Mouse (Mus musculus): ENCODE measurements at regions not wholly inside any gene's neighbourhood (a gene's known extent, or its start where the extent isn't known, plus 50 kb on each side); places are given as distances from the start of the nearest gene placed in this dataset.

DNA sequence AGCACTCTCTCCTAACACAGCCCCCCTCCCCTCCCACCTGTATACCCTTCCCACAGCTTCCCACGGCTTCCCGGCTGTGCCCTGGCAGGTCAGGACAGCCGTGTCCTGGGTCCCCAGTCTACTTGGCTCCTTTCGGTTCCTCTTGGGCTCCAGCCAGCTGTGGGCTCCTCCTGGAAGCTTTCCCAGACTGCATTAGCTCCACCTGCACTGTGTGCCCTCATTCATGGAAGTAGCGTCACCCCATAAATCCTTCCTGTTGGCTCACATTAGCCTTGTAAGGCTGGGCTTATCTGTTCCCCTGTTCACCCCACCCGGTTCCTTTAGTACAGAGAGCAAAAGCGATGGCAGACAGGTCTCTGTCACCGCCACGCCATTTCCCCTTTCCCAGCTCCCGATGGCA, 188.7 kb downstream of the Cdc5l start:
- no peak for DNase-seq (ENCODE audit: extremely low spot score in 1 of 2, low spot score in 1 of 2)

DNA sequence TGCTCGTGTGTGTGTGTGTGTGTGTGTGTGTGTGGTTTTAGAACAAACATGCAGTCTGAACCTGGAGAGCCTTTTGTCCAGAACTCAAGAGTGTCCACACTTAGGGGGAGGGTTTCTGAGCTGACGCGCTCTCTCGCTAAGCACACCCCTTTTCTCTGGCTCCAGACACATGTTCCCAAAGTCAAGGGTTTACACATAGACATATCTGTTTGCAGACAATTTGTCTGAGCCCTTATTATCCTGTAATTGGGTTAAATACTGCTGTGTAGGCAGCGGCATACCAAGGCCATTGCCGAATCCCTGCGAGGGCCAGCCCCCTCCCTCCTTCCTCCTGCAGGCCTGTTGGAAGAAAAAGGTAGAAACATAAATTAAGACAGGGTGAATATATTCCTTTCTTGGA, 190.4 kb downstream of the Cdc5l start:
- DNase-seq (ENCODE audit: extremely low spot score in 1 of 2, low spot score in 1 of 2), result no peak

- peak in 1 of 2 experiments; percentile 71 for DNase-seq (ENCODE audit: extremely low spot score in 1 of 2, low spot score in 1 of 2)
Measured at GRCm38 (mm10) chr17:45242076-45242475, 191.5 kb downstream of the Cdc5l start.

DNA sequence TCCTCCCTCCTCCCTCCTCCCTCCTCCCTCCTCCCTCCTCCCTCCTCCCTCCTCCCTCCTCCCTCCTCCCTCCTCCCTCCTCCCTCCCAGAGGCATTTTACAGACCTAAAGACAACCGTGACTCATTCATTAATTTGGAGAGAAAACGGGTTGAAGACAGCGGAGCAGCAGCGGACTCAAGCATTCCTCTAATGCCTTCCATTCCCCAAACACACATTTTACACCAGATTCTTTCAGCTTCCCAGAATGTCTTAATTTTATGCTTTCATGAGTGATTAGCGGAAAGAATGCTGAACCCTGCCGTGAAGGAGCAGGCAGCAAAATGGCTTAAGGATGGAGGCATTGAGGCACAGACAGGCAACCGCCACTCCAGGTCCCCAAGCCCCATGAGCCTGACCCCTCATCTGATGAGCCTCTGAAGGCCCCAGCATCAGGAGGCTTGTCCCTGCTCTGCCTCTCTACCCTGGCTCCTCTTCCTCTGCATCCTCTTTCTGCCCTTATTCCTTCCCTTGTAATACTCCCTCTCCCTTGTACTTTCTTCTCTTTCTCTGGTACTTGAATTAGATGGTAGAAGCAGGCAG, 192.5 kb downstream of the Cdc5l start:
- DNase-seq (ENCODE audit: extremely low spot score in 1 of 2, low spot score in 1 of 2), result no peak

DNA sequence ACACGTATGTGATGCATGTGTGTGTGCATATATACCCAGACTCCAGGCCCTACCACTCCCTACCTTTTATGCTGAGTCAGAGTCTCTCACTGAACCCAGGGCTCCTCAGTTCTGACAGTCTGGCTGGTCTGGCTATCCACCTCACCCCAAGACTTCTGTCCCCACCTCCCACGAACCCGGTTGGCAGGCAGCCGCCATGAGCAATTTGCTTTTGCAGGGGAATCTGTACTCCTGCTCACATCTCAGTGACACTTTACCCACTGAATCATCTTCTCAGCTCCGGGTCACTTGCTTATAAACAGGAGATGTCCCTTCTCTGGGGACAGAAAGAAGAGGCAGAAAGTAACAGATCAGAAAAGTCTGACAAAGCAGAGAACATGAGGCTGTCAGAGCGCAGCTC, 193.0 kb downstream of the Cdc5l start:
- DNase-seq (ENCODE audit: extremely low spot score in 1 of 2, low spot score in 1 of 2), result peak in 1 of 2 experiments; percentile 23

- no peak for DNase-seq (ENCODE audit: extremely low spot score in 1 of 2, low spot score in 1 of 2)
Measured at GRCm38 (mm10) chr17:45237246-45237645, 196.3 kb downstream of the Cdc5l start.

DNA sequence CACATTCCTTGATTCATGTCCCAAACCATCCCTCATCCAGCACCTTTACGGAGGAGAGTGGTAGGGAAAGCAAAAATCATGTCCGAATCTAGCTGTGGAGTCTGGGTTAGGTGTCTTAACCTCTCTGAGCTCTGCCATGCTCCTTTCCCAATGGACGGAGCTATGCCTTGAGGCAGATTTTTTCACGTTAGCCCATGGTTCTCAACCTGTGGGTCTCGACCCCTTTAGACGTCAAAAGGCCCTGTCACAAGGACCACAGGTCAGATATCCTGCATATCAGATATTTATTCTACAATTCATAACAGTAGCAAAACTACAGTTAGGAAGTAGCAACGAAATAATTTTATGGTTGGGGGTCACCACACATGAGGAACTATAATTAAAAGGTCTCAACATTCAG, 198.1 kb downstream of the Cdc5l start:
- DNase-seq (ENCODE audit: extremely low spot score in 1 of 2, low spot score in 1 of 2), result no peak

- no peak for DNase-seq (ENCODE audit: extremely low spot score in 1 of 2, low spot score in 1 of 2)
Measured at GRCm38 (mm10) chr17:45232874-45233273, 200.7 kb downstream of the Cdc5l start.

DNA sequence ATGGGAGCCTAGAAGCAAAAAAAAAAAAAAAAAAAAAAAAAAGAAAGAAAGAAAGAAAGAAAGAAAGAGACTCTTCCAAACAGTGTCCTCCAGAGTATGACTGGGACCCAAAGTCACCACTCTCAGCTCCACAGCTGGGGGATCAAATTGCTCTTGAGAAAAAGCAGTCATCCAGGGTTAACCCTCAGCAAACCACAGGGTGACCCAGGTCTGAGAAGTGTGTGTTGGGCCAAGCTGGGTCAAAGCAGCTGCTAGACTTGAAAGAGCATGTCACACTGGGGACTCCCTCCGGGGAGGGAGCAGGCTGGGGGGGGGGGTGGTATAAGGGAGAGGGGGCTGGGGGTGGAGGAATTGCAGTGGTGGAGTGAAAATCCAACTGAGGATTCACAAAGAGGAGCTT, 206.3 kb downstream of the Cdc5l start:
- DNase-seq (ENCODE audit: extremely low spot score in 1 of 2, low spot score in 1 of 2), result no peak

DNA sequence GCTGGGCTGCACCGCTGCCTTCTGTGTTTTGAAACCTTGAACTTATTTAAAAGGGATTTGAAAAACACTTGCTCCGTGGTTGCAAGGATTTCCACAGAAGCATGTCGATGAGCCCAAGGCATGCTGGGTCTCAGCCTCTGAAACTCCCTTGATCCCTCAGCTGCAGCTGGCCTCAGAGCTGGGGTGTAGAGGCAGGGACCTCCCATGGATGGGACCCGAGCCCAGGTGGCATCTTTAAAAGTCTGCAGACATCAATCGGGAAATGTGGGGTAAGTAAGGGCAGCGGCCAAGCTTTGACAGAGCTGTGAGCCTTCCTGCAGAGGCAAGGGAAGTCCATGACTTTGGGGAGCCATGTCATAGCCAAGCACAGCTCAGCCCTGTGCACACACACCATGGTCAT, 207.1 kb downstream of the Cdc5l start:
- DNase-seq (ENCODE audit: extremely low spot score in 1 of 2, low spot score in 1 of 2), result no peak

DNA sequence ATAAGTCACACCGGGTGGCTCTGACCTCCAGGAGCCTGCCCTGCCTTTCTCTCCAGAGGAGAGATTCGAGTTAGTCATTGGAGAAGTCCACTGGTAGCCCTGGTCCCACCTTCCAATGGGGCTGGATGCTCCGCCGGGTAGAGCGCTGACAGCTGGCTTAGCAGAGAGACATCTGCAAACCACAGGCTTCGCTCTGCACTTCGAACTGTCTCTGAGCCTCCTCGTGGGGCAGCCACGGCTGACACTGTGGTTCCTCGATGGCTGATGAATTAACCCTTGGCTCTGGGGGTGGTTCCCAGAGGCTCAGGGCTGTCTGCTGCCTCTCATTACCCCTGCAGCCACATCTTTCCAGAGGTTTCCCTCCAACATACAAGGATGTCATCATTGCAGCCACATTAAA, 211.9 kb downstream of the Cdc5l start:
- DNase-seq (ENCODE audit: extremely low spot score in 1 of 2, low spot score in 1 of 2), result no peak

GRCm38 (mm10) chr17:45217126-45217525, 216.4 kb downstream of the Cdc5l start:
- DNase-seq (ENCODE audit: extremely low spot score in 1 of 2, low spot score in 1 of 2), result no peak

GRCm38 (mm10) chr17:45215067-45216049, 218.2 kb downstream of the Cdc5l start:
- no peak for DNase-seq (ENCODE audit: extremely low spot score in 1 of 2, low spot score in 1 of 2)

DNA sequence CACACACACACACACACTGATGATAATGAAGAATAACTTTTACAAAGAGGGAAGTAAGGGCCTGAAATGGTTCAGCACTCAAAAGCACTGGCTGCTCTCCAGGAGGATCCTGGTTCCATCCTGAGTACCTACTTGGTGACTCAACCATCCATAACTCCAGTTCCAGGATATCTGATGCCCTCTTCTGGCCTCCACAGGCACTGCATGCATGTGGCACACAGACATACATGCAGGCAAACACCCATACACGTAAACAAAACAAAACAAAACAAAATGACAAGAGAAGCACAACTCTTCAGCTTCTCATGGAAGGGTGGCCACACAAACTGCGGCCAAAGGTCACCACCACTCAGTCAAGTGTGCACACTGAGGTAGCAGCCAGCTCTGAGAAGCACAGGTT, 222.6 kb downstream of the Cdc5l start:
- no peak for DNase-seq (ENCODE audit: extremely low spot score in 1 of 2, low spot score in 1 of 2)

DNA sequence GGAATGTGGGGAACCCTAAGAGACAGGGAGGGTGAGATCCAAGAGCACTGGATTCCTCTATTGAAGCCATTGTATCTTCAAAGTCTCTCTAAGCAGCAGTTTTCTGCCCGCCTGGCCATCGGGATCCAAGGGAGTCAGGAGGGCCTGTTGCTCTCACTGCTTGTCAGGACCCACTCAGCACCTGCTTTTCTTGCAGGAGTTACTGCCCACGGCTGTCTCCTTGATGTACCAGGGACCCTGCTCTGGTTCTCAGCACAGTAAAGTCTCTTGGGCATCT, 224.2 kb downstream of the Cdc5l start:
- no peak for DNase-seq (ENCODE audit: extremely low spot score in 1 of 2, low spot score in 1 of 2)

- DNase-seq (ENCODE audit: extremely low spot score in 1 of 2, low spot score in 1 of 2), result no peak
Measured at GRCm38 (mm10) chr17:45208596-45209386, 224.7 kb downstream of the Cdc5l start.

- no peak for DNase-seq (ENCODE audit: extremely low spot score in 1 of 2, low spot score in 1 of 2)
Measured at GRCm38 (mm10) chr17:45195779-45196178, 237.8 kb downstream of the Cdc5l start.

GRCm38 (mm10) chr17:45194786-45195281, 238.7 kb downstream of the Cdc5l start:
- DNase-seq (ENCODE audit: extremely low spot score in 1 of 2, low spot score in 1 of 2), result no peak

DNA sequence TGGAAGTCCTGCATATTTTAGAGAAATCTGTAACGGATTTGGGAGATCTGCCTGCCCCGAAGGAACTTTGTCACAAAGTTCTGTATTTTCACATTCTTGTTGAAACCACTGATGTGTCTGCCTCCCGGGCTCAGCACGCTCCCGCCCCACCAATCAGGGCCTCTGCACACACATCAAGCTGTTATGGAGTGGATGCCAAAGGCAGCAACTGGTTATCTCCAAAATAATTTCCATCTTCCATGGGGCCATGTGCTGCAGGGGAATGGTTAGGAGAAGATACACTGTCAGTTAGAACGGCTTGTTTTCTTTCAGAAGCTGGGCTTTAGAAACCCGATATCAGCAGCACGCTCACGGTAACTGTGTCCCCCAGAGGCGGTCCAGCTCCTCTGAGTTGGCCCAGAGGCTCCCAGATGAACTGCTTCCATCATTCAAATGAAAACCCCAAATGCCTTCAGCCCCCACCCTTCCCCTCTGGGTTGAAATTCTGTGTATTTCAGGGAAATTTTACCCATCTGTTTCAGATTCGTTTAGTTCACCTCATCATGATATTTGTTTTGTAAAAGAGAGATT, 240.0 kb downstream of the Cdc5l start:
- DNase-seq (ENCODE audit: extremely low spot score in 1 of 2, low spot score in 1 of 2), result no peak

DNA sequence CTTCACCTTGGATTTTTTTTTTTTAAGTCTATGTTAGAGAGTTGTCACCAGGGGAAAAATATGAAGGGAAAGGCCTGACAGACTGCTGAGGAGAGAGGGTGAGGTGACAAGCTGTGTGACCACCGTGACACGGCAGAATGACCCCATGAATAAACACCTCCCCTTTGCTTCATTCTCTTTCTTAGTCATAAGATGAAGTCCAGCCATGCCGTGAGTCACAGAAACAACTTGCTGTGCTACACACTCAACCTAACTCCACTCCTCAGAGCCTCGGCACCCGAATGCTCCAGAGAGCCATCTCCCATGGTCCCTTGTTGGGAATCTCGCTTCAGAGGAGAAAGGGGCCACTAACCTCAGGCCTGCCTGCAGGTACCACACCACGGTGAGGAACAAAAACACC, 246.1 kb downstream of the Cdc5l start:
- no peak for DNase-seq (ENCODE audit: extremely low spot score in 1 of 2, low spot score in 1 of 2)

DNA sequence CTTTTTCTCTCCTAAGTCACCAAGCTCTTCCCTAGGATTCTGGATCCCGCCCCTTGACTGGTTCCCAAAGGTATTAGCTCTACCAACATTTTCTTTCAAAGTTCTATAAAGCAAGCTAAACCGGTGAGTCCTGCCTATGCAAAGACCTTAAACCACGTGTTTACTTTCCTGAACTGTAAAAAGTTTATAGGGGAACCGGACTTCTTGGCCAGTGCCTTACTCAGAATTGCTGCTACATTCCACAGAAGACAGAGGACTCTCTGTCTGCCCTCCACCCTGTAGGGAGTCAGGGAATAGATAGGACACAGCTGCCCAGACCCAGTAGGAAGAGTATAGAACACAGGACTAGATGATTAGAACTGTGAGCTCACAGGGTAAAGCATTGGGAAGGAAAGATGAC, 257.2 kb downstream of the Cdc5l start:
- DNase-seq (ENCODE audit: extremely low spot score in 1 of 2, low spot score in 1 of 2), result no peak

Measured in frontal cortex, adult 2 months (tissue).